Mouse (Mus musculus): Measurements from ENCODE around the gene Usp3. TPM values are rescaled to one million over a fixed set of nuclear protein-coding genes. Genes with fewer than 3 reads are reported as not detected.
A peak's percentile ranks its signal among the peaks of the same experiment; 100 is the strongest.

Gene Usp3
- polyA plus RNA-seq, 1 experiment from 2014 or later: 110 TPM

GRCm38 (mm10) chr9:66599577-66599976 is 6.6 kb upstream of the Usp3 start:
- WGBS: 5% methylated on average over 4 of the region's 4 CpGs
- H3K4me1 ChIP-seq: peaks cover 5% of the 10 kb centered on the region; the same call in 1 of the 2 replicates
- H3K9ac ChIP-seq (replicated peaks): no peak overlapping the region
- no peaks in the 10 kb centered on the region for H3K9me3 ChIP-seq
- H3K4me2 ChIP-seq (replicated peaks): no peak overlapping the region
- no peaks in the 10 kb centered on the region for H3K27me3 ChIP-seq
- no peak for ATAC-seq (replicated peaks)
- no peak overlapping the region for H3K4me3 ChIP-seq
- H3K27ac ChIP-seq (replicated peaks): no peak overlapping the region
- no peaks in the 10 kb centered on the region for H3K36me3 ChIP-seq

- Histone ChIP-seq H3K4me1 (peaks cover 10% of the 10 kb centered on the region), H3K27ac (replicated peaks) (no peak overlapping the region), H3K27me3 (no peaks in the 10 kb centered on the region), H3K36me3 (no peaks in the 10 kb centered on the region), H3K9me3 (no peaks in the 10 kb centered on the region), H3K9ac (replicated peaks) (no peak overlapping the region), H3K4me3 (no peak overlapping the region), H3K4me2 (replicated peaks) (no peak overlapping the region)
- 53% methylated on average over 5 of the region's 5 CpGs for WGBS
- no peak for ATAC-seq (replicated peaks)
Measured at GRCm38 (mm10) chr9:66598636-66599035, 5.7 kb upstream of the Usp3 start.

GRCm38 (mm10) chr9:66597480-66598215 is 4.7 kb upstream of the Usp3 start:
- Histone ChIP-seq H3K4me2 (replicated peaks) (no peak overlapping the region), H3K9me3 (no peaks in the 10 kb centered on the region), H3K27ac (replicated peaks) (no peak overlapping the region), H3K36me3 (no peaks in the 10 kb centered on the region), H3K4me1 (peaks cover 16% of the 10 kb centered on the region), H3K9ac (replicated peaks) (no peak overlapping the region), H3K4me3 (no peak overlapping the region), H3K27me3 (no peaks in the 10 kb centered on the region)
- 21% methylated on average over 7 of the region's 7 CpGs for WGBS
- no peak for ATAC-seq (replicated peaks)

- no peak for ATAC-seq (replicated peaks)
- Histone ChIP-seq H3K9me3 (no peaks in the 10 kb centered on the region), H3K9ac (replicated peaks) (no peak overlapping the region), H3K4me2 (replicated peaks) (no peak overlapping the region), H3K27ac (replicated peaks) (no peak overlapping the region), H3K4me1 (peaks cover 16% of the 10 kb centered on the region), H3K27me3 (no peaks in the 10 kb centered on the region), H3K36me3 (no peaks in the 10 kb centered on the region), H3K4me3 (no peak overlapping the region)
- whole genome bisulfite sequencing: 40% methylated on average over 6 of the region's 6 CpGs
Measured at GRCm38 (mm10) chr9:66597076-66597475, 4.1 kb upstream of the Usp3 start.

GRCm38 (mm10) chr9:66595722-66596675 is 3.1 kb upstream of the Usp3 start:
- Histone ChIP-seq H3K4me3 (no peak overlapping the region), H3K9me3 (no peaks in the 10 kb centered on the region), H3K9ac (replicated peaks) (no peak overlapping the region), H3K4me1 (peaks cover 21% of the 10 kb centered on the region), H3K27ac (replicated peaks) (no peak overlapping the region), H3K27me3 (no peaks in the 10 kb centered on the region), H3K36me3 (no peaks in the 10 kb centered on the region), H3K4me2 (replicated peaks) (no peak overlapping the region)
- WGBS: 40% methylated on average over 5 of the region's 5 CpGs
- ATAC-seq (replicated peaks): no peak

- Histone ChIP-seq H3K27ac (replicated peaks) (no peak overlapping the region), H3K9ac (replicated peaks) (no peak overlapping the region), H3K9me3 (no peaks in the 10 kb centered on the region), H3K27me3 (no peaks in the 10 kb centered on the region), H3K36me3 (no peaks in the 10 kb centered on the region), H3K4me2 (replicated peaks) (peak overlapping the region; percentile 73), H3K4me1 (peaks cover 38% of the 10 kb centered on the region), H3K4me3 (no peak overlapping the region)
- 51% methylated on average over 3 of the region's 3 CpGs for WGBS
- ATAC-seq (replicated peaks): no peak
Measured at GRCm38 (mm10) chr9:66594061-66594460, 1.1 kb upstream of the Usp3 start.

- Histone ChIP-seq H3K36me3 (no peaks in the 10 kb centered on the region), H3K27me3 (no peaks in the 10 kb centered on the region), H3K4me3 (peak overlapping the region; percentile 93), H3K4me1 (peaks cover 41% of the 10 kb centered on the region), H3K4me2 (replicated peaks) (peak overlapping the region; percentile 73), H3K9me3 (no peaks in the 10 kb centered on the region), H3K9ac (replicated peaks) (peak overlapping the region; percentile 97), H3K27ac (replicated peaks) (peak overlapping the region; percentile 95)
- WGBS: 5% methylated on average over 12 of the region's 12 CpGs
- ATAC-seq (replicated peaks): no peak
Measured at GRCm38 (mm10) chr9:66593613-66593969, 649 bp upstream of the Usp3 start.

- Histone ChIP-seq H3K9me3 (no peaks in the 10 kb centered on the region), H3K36me3 (no peaks in the 10 kb centered on the region), H3K9ac (replicated peaks) (peak overlapping the region; percentile 97), H3K4me1 (peaks cover 53% of the 10 kb centered on the region), H3K27ac (replicated peaks) (peak overlapping the region; percentile 95), H3K27me3 (no peaks in the 10 kb centered on the region), H3K4me2 (replicated peaks) (peak overlapping the region; percentile 73), H3K4me3 (peak overlapping the region; percentile 93)
- ATAC-seq (replicated peaks): peak; percentile 68
- under 1% methylated on average over 61 of the region's 83 CpGs for WGBS
Measured at GRCm38 (mm10) chr9:66591851-66592645, 894 bp downstream of the Usp3 start.

GRCm38 (mm10) chr9:66590051-66590450 is 2.9 kb downstream of the Usp3 start:
- 34% methylated on average over 2 of the region's 2 CpGs for WGBS
- no peaks in the 10 kb centered on the region for H3K9me3 ChIP-seq
- no peak overlapping the region for H3K9ac ChIP-seq (replicated peaks)
- no peak overlapping the region for H3K27ac ChIP-seq (replicated peaks)
- H3K27me3 ChIP-seq: no peaks in the 10 kb centered on the region
- H3K4me2 ChIP-seq (replicated peaks): peak overlapping the region; percentile 73
- no peak for ATAC-seq (replicated peaks)
- H3K4me3 ChIP-seq: peak overlapping the region; percentile 20; the same call in 1 of the 2 replicates
- H3K36me3 ChIP-seq: no peaks in the 10 kb centered on the region
- H3K4me1 ChIP-seq: peaks cover 54% of the 10 kb centered on the region

GRCm38 (mm10) chr9:66587016-66587415 is 5.9 kb downstream of the Usp3 start:
- 89% methylated on average over 1 of the region's 1 CpGs for WGBS

GRCm38 (mm10) chr9:66586533-66586932 is 6.4 kb downstream of the Usp3 start:
- Histone ChIP-seq H3K27me3 (no peaks in the 10 kb centered on the region), H3K9me3 (no peaks in the 10 kb centered on the region), H3K36me3 (no peaks in the 10 kb centered on the region), H3K27ac (replicated peaks) (peak overlapping the region; percentile 33; the same call in 1 of the 2 replicates), H3K4me3 (no peak overlapping the region), H3K4me1 (peaks cover 44% of the 10 kb centered on the region), H3K9ac (replicated peaks) (no peak overlapping the region), H3K4me2 (replicated peaks) (no peak overlapping the region)
- WGBS: 50% methylated on average over 1 of the region's 1 CpGs
- ATAC-seq (replicated peaks): no peak

More at GRCm38 (mm10) chr9:66587016-66587415, 5.9 kb downstream of the Usp3 start:
- Histone ChIP-seq H3K4me1 (peaks cover 44% of the 10 kb centered on the region), H3K27me3 (no peaks in the 10 kb centered on the region), H3K27ac (replicated peaks) (no peak overlapping the region), H3K4me2 (replicated peaks) (no peak overlapping the region), H3K36me3 (no peaks in the 10 kb centered on the region), H3K9me3 (no peaks in the 10 kb centered on the region), H3K9ac (replicated peaks) (no peak overlapping the region), H3K4me3 (no peak overlapping the region)
- no peak for ATAC-seq (replicated peaks)

Data from forebrain, embryonic 15.5 days (tissue).